Mouse (Mus musculus) frontal cortex, postnatal 10 days (tissue): ENCODE measurements around the gene Mast4.

ENCODE experiments used
- DNase-seq, 2 experiments: peaks; one replicate each; pipeline ENCODE4 v3.0.0; 2022; ENCODE audit warnings: low spot score in 2 of 2, mixed read lengths in 1 of 2

The Mast4 gene

GRCm38 (mm10) chr13:103196307-103196706, 138.0 kb downstream of the Mast4 start:
- DNase-seq, result no peak

DNA sequence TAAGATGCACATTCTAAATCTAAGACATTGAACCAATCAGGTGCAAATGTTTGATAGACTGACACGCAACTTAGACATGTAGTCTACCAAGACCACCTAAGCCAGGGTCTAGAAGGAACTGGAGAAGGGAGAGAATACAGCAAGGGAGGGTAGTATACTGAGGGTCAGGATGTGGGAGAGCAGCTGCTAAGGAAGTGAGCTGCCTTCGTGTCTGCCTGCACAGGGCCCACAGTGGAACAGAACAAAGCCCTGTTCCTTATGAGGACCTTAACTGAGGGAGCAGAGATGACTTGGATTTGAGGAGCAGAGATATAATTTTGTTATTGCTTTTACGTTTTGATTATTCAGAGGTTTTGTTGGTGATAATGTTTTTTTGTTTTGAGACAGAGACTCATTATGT, 138.4 kb downstream of the Mast4 start:
- DNase-seq, result no peak

- DNase-seq, result no peak
Observed at GRCm38 (mm10) chr13:103183566-103183965, 150.7 kb downstream of the Mast4 start.

DNA sequence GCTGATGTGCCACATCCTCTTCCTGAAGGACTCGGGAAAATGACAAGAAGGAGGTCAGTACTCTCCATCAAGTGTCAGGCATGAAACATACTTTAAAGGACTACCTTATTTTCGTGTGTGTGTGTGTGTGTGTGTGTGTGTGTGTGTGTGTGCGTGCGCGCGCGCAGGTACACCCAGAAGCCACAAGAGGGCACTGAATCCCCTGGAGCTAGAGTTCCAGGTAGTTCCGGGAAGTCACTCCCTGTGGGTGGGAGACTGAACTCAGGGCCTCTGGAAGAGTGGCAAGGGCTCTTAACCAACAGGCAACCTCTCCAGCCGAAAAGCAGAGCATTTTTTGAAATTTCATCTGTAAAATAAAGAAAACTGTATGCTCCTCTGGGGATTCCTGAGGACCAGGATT, 152.5 kb downstream of the Mast4 start:
- no peak for DNase-seq

DNA sequence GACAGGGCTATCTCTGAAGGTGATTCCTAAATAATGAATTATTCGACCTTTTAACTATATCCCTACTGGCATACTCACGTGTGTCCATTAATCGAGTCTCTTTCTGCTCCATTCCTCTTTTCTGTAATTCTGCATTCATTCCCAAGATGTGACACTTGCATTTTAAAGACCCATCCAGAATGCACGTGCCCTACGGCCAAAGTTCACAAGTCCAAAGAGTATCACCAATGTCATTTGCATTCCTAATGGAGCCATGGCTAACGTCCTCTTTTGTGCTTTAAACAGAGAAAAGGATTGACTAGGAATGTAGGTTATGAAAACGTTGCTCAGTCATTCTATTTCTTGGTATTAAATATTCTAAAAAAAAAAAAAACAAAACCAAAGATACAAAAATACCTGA, 157.4 kb downstream of the Mast4 start:
- no peak for DNase-seq

DNA sequence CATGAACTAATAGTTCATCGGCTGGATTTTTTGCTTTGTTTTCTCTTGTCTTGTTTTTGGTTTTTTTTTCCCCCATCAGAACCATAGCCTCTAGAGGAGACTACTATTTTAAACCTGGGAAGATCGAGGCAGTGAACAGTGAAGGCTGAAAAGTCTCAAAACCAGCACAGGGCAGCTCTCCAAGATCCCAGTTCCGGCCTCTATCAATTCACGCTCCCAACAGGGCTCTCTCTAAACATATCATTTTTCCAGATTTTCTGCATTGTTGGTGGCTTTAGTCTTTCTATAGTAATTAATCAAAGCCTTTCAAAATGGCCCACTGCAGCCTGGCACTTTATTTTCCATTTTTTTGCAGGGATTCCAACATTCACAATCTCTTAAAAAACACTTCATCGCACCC, 159.9 kb downstream of the Mast4 start:
- no peak for DNase-seq

GRCm38 (mm10) chr13:103173545-103174182, 160.6 kb downstream of the Mast4 start:
- peak; percentile 23 to 68 for DNase-seq

DNA sequence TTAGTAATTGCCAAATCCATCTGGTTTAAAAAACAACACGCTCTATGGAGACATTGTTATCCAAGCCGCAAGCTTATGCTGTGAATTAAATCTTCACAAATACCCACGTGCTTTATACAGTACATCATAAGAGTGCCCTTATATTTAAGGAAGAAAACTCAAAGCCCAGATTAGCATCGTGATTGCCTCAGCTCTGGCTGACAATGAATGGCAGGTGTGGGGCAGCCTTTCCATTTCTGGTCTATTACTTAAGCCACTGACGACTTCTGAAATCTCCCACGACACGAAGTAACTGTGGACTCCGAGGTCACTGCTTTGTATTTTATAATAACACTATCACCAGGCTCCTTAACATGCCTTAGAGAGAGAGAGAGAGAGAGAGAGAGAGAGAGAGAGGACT, 182.4 kb downstream of the Mast4 start:
- no peak for DNase-seq

- DNase-seq, result no peak
Observed at GRCm38 (mm10) chr13:103151171-103151570, 183.1 kb downstream of the Mast4 start.

GRCm38 (mm10) chr13:103150671-103151070, 183.6 kb downstream of the Mast4 start:
- DNase-seq, result no peak

- DNase-seq, result no peak
Observed at GRCm38 (mm10) chr13:103149415-103149814, 184.9 kb downstream of the Mast4 start.

- no peak for DNase-seq
Observed at GRCm38 (mm10) chr13:103144343-103144742, 190.0 kb downstream of the Mast4 start.

GRCm38 (mm10) chr13:103141304-103141703, 193.0 kb downstream of the Mast4 start:
- DNase-seq, result no peak

DNA sequence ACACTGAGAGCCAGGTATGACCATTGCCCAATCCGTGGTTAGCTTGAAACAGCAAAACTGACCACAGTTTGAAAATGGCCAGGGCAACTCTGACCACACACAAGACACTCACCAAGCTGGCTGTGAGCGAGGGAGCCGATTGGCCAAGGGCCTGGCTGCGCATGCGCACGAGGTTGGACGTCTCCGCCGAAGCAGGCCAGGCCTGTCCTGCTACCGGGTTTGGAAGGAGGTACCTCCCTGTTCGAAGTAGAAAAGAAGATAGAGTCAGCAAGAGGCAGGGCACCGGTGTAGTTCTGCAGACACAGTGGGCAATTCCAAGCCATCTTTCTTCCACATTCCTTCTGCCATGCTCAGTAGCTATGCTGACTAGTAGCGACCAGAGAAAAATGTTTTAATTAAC, 194.2 kb downstream of the Mast4 start:
- no peak for DNase-seq

- DNase-seq, result no peak
Observed at GRCm38 (mm10) chr13:103138298-103138697, 196.0 kb downstream of the Mast4 start.

GRCm38 (mm10) chr13:103135224-103135883, 198.9 kb downstream of the Mast4 start:
- DNase-seq, result no peak

DNA sequence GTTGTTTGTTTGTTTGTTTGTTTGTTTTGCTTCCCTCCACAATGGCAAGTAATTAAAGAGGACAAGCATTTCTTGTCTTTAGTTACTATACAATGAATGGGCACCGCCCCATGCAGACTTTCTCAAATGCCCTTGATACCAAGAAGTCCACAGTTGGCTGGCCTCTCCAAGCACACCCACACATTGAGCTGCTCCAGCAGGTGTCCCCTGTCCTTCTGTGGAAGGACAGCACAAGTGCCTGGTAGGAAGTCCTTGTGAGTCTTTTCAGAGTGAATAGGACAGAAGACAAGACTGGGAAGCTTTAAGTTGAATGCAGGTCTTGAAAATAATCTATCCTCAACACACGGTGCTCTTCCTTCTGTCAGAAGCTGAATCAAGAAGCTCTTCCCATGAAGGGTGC, 202.5 kb downstream of the Mast4 start:
- DNase-seq, result no peak

- DNase-seq, result no peak
Observed at GRCm38 (mm10) chr13:103129130-103129797, 205.0 kb downstream of the Mast4 start.

DNA sequence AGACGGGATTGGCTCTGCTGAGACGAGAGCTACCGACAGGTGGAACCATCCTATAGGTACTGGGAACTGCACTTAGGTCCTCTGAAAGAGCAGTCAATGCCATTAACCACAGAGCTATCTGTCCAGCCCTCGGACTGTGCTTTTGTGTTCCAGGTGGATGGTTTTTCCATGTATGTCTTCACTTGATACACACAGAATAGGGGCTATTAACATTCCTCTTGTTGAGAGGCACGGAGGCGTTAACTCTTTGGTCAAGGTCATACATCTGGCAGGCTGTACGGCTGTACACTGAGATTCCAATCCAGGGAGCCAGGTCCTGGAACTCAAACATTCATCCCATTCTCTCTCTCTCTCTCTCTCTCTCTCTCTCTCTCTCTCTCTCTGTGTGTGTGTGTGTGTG, 205.6 kb downstream of the Mast4 start:
- DNase-seq, result no peak

GRCm38 (mm10) chr13:103127594-103127993, 206.7 kb downstream of the Mast4 start:
- no peak for DNase-seq

GRCm38 (mm10) chr13:103123716-103124115, 210.6 kb downstream of the Mast4 start:
- DNase-seq, result no peak

- DNase-seq, result no peak
Observed at GRCm38 (mm10) chr13:103121796-103122792, 212.2 kb downstream of the Mast4 start.
